Mouse (Mus musculus) lung, postnatal 0 days (tissue): Measurements from ENCODE around the gene Dgcr2. TPM values are rescaled to one million over a fixed set of nuclear protein-coding genes. Genes with fewer than 3 reads are reported as not detected.

ENCODE experiments used
- ATAC-seq: fragments of 200-750 bp; cut with Nextera tagmentation; 2 replicates; pipeline ENCODE4 v1.8.0; 2017; ENCODE audit warnings: moderate library complexity
- DNase-seq: peaks from one replicate; pipeline ENCODE4 v3.0.0-alpha.2; 2016; ENCODE audit warnings: low spot score
- H3K27ac ChIP-seq: fragments of 300-500 bp; sonication (generic); 2 replicates; pipeline ENCODE4 v1.5.1; 2014; ENCODE audit warnings: antibody characterized with exemption, mild to moderate bottlenecking, low read length, mixed read lengths
- H3K27me3 ChIP-seq: fragments of 300-500 bp; sonication (generic); replicated peaks from 2 replicates; pipeline ENCODE4 v1.6.1; 2014; ENCODE audit warnings: low read length, mixed read lengths; ENCODE audit not compliant: insufficient read depth
- H3K36me3 ChIP-seq: fragments of 300-500 bp; sonication (generic); 2 replicates; pipeline ENCODE4 v1.6.1; 2014; ENCODE audit warnings: low read length, mixed read lengths; ENCODE audit not compliant: insufficient read depth
- H3K4me1 ChIP-seq: fragments of 300-500 bp; sonication (generic); 2 replicates; pipeline ENCODE4 v1.6.1; 2014; ENCODE audit warnings: antibody characterized with exemption, low read depth, low read length, mixed read lengths; ENCODE audit not compliant: insufficient read depth
- H3K4me2 ChIP-seq: fragments of 300-500 bp; sonication (generic); replicated peaks from 2 replicates; pipeline ENCODE4 v1.6.1; 2014; ENCODE audit warnings: low read depth, mild to moderate bottlenecking, low read length, moderate library complexity, mixed read lengths
- H3K4me3 ChIP-seq: fragments of 300-500 bp; sonication (generic); 2 replicates; pipeline ENCODE4 v1.5.1; 2014; ENCODE audit warnings: low read depth, low read length
- H3K9ac ChIP-seq: fragments of 300-500 bp; sonication (generic); replicated peaks from 2 replicates; pipeline ENCODE4 v1.6.1; 2014; ENCODE audit warnings: low read depth, mild to moderate bottlenecking
- H3K9me3 ChIP-seq: fragments of 300-500 bp; sonication (generic); 2 replicates; pipeline ENCODE4 v1.6.1; 2016; ENCODE audit warnings: low read length, mixed read lengths
- CTCF ChIP-seq: IDR thresholded peaks from 2 replicates; pipeline ENCODE4 v1.5.1; 2016; ENCODE audit warnings: antibody characterized with exemption, mild to moderate bottlenecking
- EP300 ChIP-seq: IDR thresholded peaks from 2 replicates; pipeline ENCODE4 v1.6.1; 2016; ENCODE audit warnings: antibody characterized with exemption, mild to moderate bottlenecking, control low read depth
- WGBS: fragments of 180-500 bp; shearing (Covaris S2); extraction: QIAGEN DNeasy Blood & Tissue Kit; methylation state at CpG from one replicate; pipeline ENCODE4 v1.1.7; 2014; 5-methylcytosine and 5-hydroxymethylcytosine counted together
- polyA plus RNA-seq: library from polyadenylated mRNA; unstranded; fragments of >200 nt; fragmentation: Nextera tagmentation; extraction: Ambion mirVana; gene quantifications from 2 replicates; pipeline ENCODE4 v1.2.1, GENCODE M21; 2015

Dgcr2 gene
- polyA plus RNA-seq, 1 experiment from 2014 or later, result 47.3 TPM

DNA sequence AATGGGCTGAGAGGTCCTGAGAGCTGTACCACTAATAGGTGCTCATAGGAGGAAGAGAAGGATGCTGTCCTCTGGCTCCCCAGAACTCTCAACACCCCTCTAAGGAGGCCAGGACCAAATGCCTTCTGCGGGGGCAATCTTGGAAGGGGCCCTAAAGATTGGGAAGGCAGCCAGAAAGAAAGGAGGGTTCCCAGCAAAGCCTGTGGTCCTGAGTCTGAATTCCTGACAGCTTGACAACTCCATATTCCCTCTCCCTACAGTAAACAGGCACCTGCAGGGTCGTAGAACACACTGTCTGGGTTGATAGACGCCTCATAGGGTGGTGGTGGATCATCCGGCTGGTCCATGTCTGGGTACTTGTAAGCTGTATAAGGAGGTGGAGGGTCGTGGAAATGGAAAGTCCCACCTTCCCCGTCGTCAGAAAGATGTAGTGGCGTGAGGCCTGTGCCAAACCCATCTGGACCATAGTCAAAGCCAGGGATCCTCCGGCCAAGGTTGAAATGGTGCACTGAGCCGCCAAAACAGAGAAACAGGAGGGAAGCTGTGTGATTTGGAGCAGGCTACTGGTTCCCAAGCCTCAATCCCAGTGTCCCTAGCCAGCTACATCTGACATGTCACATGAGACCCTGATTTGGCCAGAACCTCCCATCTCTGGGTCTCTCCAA, 54.5 kb downstream of the Dgcr2 start:
- peaks cover 56% of the 10 kb centered on the region; the same call in 1 of the 2 replicates for H3K36me3 ChIP-seq
- H3K27me3 ChIP-seq, result no peaks in the 10 kb centered on the region
- H3K27ac ChIP-seq, result no peak overlapping the region
- no peaks in the 10 kb centered on the region for H3K4me1 ChIP-seq
- no peak overlapping the region for H3K9ac ChIP-seq
- no peak overlapping the region for H3K4me3 ChIP-seq
- H3K9me3 ChIP-seq, result no peaks in the 10 kb centered on the region
- no peak for TF ChIP-seq CTCF
- no peak for TF ChIP-seq EP300
- 93% methylated on average over 10 of the region's 10 CpGs for WGBS
- no peak for DNase-seq
- no peak overlapping the region for H3K4me2 ChIP-seq
- ATAC-seq, result no peak

DNA sequence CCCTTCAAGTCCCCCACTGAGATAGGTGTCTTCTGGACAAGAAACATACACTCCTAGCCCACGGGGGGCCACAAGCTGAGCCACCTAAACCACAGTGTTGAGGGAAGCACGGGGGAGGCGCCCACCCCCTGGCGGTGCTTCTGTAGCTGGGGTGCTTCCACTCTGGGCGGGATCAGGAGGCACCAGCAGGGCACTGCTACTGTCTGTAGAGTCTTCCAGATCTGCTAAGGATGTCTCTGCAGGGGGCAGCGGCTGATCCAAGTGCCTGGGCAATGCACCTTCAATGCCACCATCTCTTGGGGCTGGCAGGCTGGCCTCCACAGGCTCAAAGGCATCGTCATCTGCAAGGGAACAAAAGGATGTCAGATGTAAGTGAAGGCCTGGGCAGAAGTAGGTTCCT, 55.9 kb downstream of the Dgcr2 start:
- H3K36me3 ChIP-seq, result peaks cover 47% of the 10 kb centered on the region; the same call in 1 of the 2 replicates
- no peak for ATAC-seq

DNA sequence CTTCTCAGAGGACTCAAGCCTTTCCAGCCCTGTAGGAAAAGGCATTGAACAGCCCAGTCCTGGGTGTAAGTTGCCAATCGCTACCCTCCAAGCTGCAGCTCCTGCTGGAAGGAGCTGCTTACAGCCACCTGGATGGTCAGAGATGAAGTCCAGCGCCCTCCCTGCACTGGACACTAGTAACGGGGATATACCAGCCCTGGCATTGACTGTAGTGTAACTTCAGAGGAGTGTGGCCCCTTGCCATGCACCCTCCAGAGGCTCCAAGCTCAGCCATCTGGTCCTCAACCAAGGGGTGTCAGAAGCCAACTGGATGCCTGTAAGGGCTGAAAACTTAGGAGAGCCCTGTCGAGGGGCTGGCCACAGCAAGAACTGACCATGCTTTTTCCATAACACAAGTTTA, 58.4 kb downstream of the Dgcr2 start:
- no peaks in the 10 kb centered on the region for H3K9me3 ChIP-seq
- ATAC-seq (no peak), DNase-seq (no peak)
- H3K4me2 ChIP-seq, result no peak overlapping the region
- WGBS, result 77% methylated on average over 4 of the region's 4 CpGs
- H3K9ac ChIP-seq, result no peak overlapping the region
- H3K27me3 ChIP-seq, result peaks cover 6% of the 10 kb centered on the region; the same call in 1 of the 2 replicates
- no peak overlapping the region for H3K4me3 ChIP-seq
- peaks cover 27% of the 10 kb centered on the region; the same call in 1 of the 2 replicates for H3K36me3 ChIP-seq
- TF ChIP-seq EP300 (no peak), CTCF (no peak)
- H3K4me1 ChIP-seq, result no peaks in the 10 kb centered on the region
- H3K27ac ChIP-seq, result no peak overlapping the region

More for the DNA sequence above, 55.9 kb downstream of the Dgcr2 start:
- no peak overlapping the region for H3K4me3 ChIP-seq
- H3K9me3 ChIP-seq, result no peaks in the 10 kb centered on the region
- no peaks in the 10 kb centered on the region for H3K27me3 ChIP-seq
- no peak overlapping the region for H3K9ac ChIP-seq
- no peak overlapping the region for H3K27ac ChIP-seq
- TF ChIP-seq CTCF (no peak), EP300 (no peak)
- no peak for DNase-seq
- H3K4me2 ChIP-seq, result no peak overlapping the region
- no peaks in the 10 kb centered on the region for H3K4me1 ChIP-seq
- 91% methylated on average over 7 of the region's 7 CpGs for WGBS

DNA sequence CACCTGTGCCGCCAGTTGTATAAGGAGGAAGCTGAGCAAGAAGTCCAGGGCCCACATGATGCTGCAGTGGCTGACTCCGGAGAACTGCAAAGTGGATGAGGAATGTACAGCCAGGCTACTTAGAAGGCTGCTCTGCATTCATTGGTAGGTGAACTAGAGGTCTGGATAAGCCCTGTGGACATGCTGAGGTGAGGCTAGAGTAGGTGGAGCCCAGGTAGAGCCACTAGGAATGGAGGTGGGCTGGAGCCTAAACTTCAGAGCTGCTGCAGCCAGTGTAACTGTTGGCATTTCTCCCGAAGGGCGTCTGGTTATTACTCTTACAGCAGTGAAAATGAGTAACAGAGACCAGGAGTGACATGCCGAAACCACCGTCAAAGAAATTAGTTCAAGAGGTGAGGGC, 60.3 kb downstream of the Dgcr2 start, which contains the start of gene Car15:
Gene Car15, minus strand, starts transcription at position 314 of the 400 bp plus-strand sequence.
- no peak for TF ChIP-seq CTCF
- Histone ChIP-seq H3K27ac (no peak within 1 kb of the TSS), H3K36me3 (peaks cover 21% of the 10 kb centered on the region; the same call in 1 of the 2 replicates), H3K27me3 (peaks cover 24% of the 10 kb centered on the region), H3K9ac (no peak within 1 kb of the TSS), H3K9me3 (no peaks in the 10 kb centered on the region), H3K4me3 (no peak within 1 kb of the TSS), H3K4me2 (no peak within 1 kb of the TSS), H3K4me1 (peaks cover 3% of the 10 kb centered on the region; the same call in 1 of the 2 replicates)
- ATAC-seq, result no peak
- WGBS, result 67% methylated on average over 6 of the region's 6 CpGs
- no peak for DNase-seq

DNA sequence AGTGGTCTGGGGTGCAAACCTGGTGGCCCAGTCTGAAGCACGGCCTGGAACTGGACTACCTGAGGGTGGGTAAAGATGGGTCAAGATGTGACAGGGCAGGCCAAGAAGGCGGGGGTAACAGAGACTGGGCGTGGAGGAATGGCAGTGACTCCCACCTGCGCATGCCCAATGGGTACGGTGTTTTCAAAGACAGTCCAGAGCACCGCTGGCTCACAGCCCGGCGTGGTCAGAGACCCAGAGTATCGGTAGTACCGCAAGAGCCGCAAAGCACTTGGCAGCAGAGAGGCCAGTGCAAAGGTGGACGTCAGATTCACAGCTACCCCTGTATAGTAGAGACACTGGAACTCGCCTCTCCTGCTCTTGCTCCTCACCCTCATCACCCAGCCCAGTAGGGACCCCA, 62.9 kb downstream of the Dgcr2 start:
- no peaks in the 10 kb centered on the region for H3K36me3 ChIP-seq
- peaks cover 49% of the 10 kb centered on the region for H3K27me3 ChIP-seq
- peaks cover 5% of the 10 kb centered on the region; the same call in 1 of the 2 replicates for H3K4me1 ChIP-seq

DNA sequence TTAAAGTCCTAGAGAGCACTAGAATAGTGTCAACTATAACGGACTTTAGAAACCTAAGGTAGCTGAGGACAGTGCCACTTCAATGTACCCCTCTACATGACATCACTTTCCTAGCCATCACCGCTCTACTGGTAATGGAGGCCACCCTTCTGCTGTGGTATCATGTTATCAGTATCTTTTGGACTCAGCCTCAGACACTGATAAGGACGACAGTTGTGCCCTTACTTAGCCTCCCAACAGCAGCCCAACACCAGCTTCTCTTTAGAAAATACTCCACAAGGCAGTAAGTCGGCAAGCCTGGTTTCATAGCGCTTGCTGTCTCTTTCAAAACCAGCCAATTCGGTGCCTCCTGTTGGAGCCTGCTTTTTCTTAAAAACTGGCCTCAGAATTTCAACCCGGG, 63.8 kb downstream of the Dgcr2 start:
- Histone ChIP-seq H3K4me1 (peaks cover 5% of the 10 kb centered on the region; the same call in 1 of the 2 replicates), H3K27ac (no peak overlapping the region), H3K27me3 (peaks cover 49% of the 10 kb centered on the region), H3K9ac (no peak overlapping the region), H3K9me3 (no peaks in the 10 kb centered on the region), H3K36me3 (no peaks in the 10 kb centered on the region), H3K4me3 (no peak overlapping the region), H3K4me2 (no peak overlapping the region)
- 52% methylated on average over 7 of the region's 7 CpGs for WGBS
- DNase-seq (no peak), ATAC-seq (no peak)
- TF ChIP-seq CTCF (no peak), EP300 (no peak)

More for the DNA sequence above, 62.9 kb downstream of the Dgcr2 start:
- ATAC-seq (no peak), DNase-seq (no peak)
- Histone ChIP-seq H3K4me2 (no peak overlapping the region), H3K4me3 (no peak overlapping the region), H3K9ac (no peak overlapping the region), H3K27ac (no peak overlapping the region), H3K9me3 (no peaks in the 10 kb centered on the region)
- WGBS, result 38% methylated on average over 13 of the region's 13 CpGs
- TF ChIP-seq CTCF (no peak), EP300 (no peak)
